Mouse (Mus musculus) spleen, adult 2 months (tissue): Measurements from ENCODE around the gene Fan1.
A peak's percentile ranks its signal among the peaks of the same experiment; 100 is the strongest.

Source experiments
- CTCF ChIP-seq: fragments of 200-500 bp; IDR thresholded peaks from 2 replicates; pipeline ENCODE4 v1.5.1; 2011; ENCODE audit warnings: mild to moderate bottlenecking, inconsistent platforms; ENCODE audit not compliant: insufficient read depth, insufficient read length, insufficient replicate concordance; ENCODE audit errors: extremely low read depth
- POLR2A ChIP-seq: fragments of 200-500 bp; IDR thresholded peaks from 2 replicates; pipeline ENCODE4 v1.6.1; 2011; ENCODE audit warnings: low read depth, low read length, inconsistent platforms

- TF ChIP-seq POLR2A (peak; percentile 82), CTCF (no peak)
These were observed 18.4 kb upstream of the Fan1 start, which contains the start of the genes Mphosph10 and Mcee for GRCm38 (mm10) chr7:64392122-64392818.
